14 mouse cellular contexts compared by ENCODE assay signal in genomic region chr2:104604718-104605117, GRCm38 (mm10).
"Had no signal": no experiment of that assay in that cellular context is flagged by ENCODE, and none has a peak within 500 bp of the region (broad histone marks: within the 10 kb centered on the region; RNA-seq: fewer than 3 reads in every experiment).

No protein-coding gene starts in this region.

- H3K4me3 ChIP-seq: limb, embryonic 12.5 days; midbrain, embryonic 15.5 days; neural tube, embryonic 13.5 days; stomach, embryonic 15.5 days had no signal

- H3K9ac ChIP-seq: limb, embryonic 12.5 days; liver, embryonic 14.5 days; midbrain, embryonic 15.5 days; neural tube, embryonic 13.5 days; stomach, embryonic 15.5 days had no signal

- DNase-seq: kidney, postnatal 36 days; liver; lung, adult 2 months; lung, postnatal 36 days; retina, postnatal 1 day; thymus, adult 2 months; thymus, postnatal 25 days had no signal

- H3K4me2 ChIP-seq: limb, embryonic 12.5 days; midbrain, embryonic 15.5 days; neural tube, embryonic 13.5 days; stomach, embryonic 15.5 days had no signal

- H3K27me3 ChIP-seq: limb, embryonic 12.5 days; midbrain, embryonic 15.5 days; neural tube, embryonic 13.5 days; stomach, embryonic 15.5 days had no signal

- ATAC-seq: lung, postnatal 0 days; midbrain, embryonic 15.5 days had no signal

- H3K4me1 ChIP-seq: limb, embryonic 12.5 days; midbrain, embryonic 15.5 days; neural tube, embryonic 13.5 days; stomach, embryonic 15.5 days had no signal

- H3K27ac ChIP-seq: kidney, postnatal 0 days; limb, embryonic 12.5 days; liver, embryonic 14.5 days; midbrain, embryonic 15.5 days; neural tube, embryonic 13.5 days; stomach, embryonic 15.5 days had no signal

- H3K9me3 ChIP-seq: limb, embryonic 12.5 days; midbrain, embryonic 15.5 days; neural tube, embryonic 13.5 days; stomach, embryonic 15.5 days had no signal
